Mouse (Mus musculus) testis, adult 2 months (tissue): ENCODE results near the gene Rad17.

ENCODE experiments used
- CTCF ChIP-seq: fragments of 200-500 bp; IDR thresholded peaks from 2 replicates; pipeline ENCODE4 v1.5.1; 2012; ENCODE audit warnings: low read depth, mild to moderate bottlenecking, inconsistent platforms, low read length, moderate library complexity; ENCODE audit not compliant: control insufficient read depth, insufficient read depth, insufficient replicate concordance
- POLR2A ChIP-seq: fragments of 200-500 bp; IDR thresholded peaks from 2 replicates; pipeline ENCODE4 v1.6.1; 2012; ENCODE audit warnings: low read depth, mild to moderate bottlenecking, inconsistent platforms, low read length, moderate library complexity; ENCODE audit not compliant: control insufficient read depth

GRCm38 (mm10) chr13:100617583-100617982, 33.3 kb downstream of the Rad17 start:
- TF ChIP-seq CTCF (no peak), POLR2A (no peak)
